Mouse (Mus musculus) heart, postnatal 10 days (tissue): ENCODE data around the gene Iqsec1. TPM values are rescaled to one million over a fixed set of nuclear protein-coding genes. Genes with fewer than 3 reads are reported as not detected.

Experiments used
- DNase-seq, 2 experiments: peaks; one replicate each; pipeline ENCODE4 v3.0.0; 2021
- intact Hi-C: fragments of 180-260 bp; cut with DNase I; formaldehyde crosslinking; loops from one replicate; pipeline ENCODE4 v1.15.1; 2025
- total RNA-seq, 2 experiments: library from RNA; stranded (reverse); gene quantifications; 2 replicates each; pipeline ENCODE4 v1.2.3; 2021

Gene Iqsec1
- total RNA-seq, 2 experiments from 2014 or later: 127 to 142 TPM

DNA sequence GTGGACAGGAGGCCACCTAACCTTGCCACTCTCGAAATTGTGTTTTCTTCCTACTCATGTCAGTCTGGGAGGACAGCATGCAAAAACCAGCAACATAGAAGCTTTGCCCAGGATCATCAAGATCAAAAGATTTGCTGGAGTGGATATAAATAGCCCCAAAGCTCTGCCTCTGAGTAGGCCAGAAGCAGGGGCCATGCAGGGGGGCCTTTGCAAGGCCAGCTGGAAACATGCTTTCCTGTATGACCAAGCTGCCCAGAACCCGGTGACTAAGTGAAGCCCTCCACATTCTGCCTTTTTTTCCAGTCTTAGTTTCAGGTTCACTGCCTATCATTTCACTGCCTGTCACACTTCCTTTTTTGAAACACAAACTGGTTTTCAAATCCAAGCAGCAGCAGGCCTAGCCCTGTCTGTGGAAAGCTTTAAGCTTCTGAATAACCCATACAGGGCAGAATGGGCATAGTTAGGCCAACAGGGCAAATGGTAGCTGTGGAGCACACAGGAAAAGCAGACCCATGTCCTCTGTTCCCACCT is 19.1 kb downstream of the Iqsec1 start:
- no peak for DNase-seq
- intact Hi-C loops: no loop called here

DNA sequence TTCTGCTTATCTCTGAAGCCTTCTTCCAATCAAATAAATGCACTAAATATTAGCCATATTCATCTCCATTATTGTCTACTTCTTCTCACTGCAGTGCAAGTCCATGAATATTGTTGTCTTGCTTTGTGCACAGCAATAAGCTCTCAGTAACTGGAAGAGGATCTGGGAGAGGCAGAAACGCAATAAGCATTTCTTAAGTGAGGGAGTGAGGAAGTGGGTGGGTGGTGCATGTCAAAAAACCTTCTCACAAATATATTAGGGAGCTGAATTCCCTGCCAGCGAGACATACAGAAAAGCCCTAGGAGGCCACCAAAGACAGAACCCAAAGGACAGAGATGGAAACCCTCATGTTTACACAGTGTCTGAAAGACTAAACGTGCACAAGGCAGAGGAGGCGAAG is 35.1 kb downstream of the Iqsec1 start:
- DNase-seq: no peak

DNA sequence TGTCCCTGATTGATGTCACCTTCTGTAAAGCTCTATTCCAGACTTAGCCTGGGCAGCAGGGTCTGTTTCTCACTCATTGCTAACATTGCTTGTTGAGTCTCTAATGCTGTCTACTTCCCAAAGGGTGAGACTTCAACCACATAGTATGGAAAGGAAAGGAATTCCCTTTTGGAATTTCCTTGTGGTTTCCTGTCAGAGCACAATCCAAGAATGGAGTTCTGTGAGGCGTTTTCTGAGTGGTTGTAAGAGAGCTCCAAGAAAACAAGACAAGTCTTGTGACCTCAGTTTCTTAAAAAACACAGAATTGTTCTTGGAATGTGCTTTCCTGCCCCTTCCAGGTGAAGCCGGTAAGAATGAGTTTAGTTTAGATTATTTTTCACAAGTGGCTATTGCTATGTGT is 37.5 kb downstream of the Iqsec1 start:
- DNase-seq: no peak
- intact Hi-C loops: no loop called here

More for the DNA sequence above, 35.1 kb downstream of the Iqsec1 start:
- intact Hi-C loops: no loop called here

DNA sequence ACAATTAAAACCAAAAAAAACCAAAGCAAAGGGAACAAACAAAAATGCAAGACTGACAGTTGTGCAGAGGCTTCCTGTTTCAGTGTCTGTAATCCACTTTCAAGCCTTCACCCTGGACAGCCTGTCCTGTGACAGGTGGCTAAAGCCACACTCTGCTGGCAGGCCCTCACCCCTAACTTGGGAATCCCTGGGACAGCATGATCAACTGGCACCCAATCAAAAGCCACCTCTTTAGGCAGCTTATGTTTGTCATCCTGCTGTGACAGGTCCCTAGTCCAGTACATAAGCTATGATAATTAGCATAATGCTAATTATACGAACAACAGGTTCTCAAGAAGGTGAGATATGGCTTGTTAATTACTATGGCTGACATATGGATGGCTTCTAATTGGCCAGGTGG is 40.4 kb downstream of the Iqsec1 start:
- no peak for DNase-seq
- intact Hi-C loops: no loop called here

DNA sequence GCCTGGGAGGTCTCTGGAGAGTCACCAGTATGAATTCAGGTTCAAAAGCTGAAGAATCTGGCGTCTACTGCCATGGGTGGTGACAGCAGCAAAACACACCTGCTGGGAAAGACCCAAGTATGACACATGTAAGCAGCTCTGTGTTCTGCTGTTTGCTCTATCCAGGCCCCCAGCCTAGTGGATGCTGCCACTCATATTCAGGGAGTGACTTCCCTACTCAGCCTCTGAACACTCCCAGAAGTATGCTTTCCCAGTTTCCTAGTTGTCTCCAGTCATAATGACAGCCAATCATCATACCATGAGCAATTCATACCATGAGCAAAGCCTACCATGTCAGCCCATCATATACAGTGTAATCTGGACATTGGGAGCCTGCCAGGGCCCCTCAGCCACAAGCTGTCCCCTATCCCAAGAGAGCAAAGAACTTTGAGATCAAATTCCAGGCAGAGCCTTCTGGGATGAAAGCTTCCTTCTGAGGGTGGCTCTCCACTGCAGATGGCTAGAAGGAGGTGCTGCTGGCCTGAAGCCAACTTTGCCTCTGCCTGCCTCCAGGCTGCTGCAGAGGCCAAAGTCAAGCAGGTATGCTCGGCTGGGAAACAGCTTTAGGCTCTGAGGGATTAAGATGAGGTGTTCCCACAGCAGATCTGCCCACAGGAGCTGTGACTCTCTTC is 42.8 kb downstream of the Iqsec1 start:
- intact Hi-C loops: no loop called here
- DNase-seq: no peak

DNA sequence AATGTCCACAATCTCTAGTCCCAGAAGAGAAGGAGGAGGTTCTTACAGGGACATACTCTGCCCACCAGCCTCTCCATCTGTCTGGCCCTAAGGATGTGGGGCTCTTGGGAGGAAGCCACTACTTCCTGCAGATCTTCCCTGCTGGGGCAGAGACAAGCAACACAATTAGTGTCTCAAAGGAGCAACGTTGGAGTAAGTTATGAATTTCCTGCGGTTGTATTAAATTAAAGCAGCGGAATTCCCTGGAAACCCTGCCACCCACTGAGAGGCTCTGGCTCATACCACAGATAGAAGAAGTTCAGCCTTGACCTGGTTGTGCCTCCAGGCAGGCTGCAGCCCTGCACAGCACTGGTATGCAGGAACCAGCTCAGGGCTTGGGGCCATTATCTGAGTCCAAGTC is 47.2 kb downstream of the Iqsec1 start:
- no peak for DNase-seq
- intact Hi-C loops: no loop called here

DNA sequence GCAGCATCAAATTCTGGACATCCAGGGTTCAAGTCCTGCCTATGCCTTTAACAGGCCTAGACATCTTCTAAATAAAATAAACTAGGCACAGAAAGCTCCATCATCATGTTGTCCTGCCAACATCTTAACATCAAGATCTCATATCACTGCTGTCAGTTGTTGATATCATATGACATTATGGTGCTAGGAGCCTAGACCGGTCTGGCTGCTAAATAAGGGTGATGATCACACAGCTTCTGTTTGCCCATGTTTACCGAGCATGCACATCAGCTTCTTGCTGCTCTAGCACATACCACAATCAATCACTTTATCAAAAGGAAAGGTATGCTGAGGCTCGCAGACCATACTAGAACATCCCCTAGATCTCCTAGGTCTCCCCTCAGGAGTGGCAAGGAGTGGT is 54.8 kb downstream of the Iqsec1 start:
- intact Hi-C loops: no loop called here
- DNase-seq: no peak

DNA sequence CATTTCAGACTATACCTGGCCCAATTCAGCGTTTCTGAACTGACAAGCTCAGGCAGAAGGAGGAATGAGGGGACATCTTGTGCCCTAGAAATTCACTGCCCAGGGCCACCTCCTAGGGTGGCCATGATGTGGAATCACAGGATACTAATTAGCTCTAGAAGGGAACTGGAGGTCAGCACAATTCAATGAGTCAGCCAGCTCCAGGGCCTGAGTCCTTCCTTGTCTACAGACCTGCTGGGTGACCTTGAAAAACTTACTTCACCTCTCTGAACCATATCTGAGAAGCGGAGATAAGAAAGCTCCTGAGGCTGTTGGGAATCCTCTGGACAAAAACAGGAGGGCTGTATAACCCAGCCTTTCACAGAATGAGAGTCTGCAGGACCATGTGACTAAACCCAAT is 59.7 kb downstream of the Iqsec1 start:
- intact Hi-C loops: no loop called here
- DNase-seq: no peak

DNA sequence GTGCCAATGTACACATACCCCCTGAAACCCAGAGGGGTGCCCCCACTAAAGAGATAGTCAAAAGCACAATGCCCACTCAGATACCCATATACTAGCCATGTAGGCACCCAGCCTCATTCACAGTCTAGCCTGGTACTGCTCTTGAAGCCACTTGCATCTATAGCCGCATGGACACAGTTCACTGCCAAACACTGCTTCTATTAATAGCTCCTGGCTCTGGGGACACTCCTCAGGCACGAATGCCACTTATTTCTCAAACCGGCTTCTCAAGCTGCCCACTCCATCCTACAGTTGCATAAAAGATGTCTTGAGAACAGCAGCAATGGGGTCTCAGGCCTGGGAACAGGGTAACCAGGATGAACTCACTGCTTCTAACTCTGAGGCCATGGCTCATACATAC is 63.0 kb downstream of the Iqsec1 start:
- intact Hi-C loops: no loop called here
- DNase-seq: peak; percentile 57 to 59

DNA sequence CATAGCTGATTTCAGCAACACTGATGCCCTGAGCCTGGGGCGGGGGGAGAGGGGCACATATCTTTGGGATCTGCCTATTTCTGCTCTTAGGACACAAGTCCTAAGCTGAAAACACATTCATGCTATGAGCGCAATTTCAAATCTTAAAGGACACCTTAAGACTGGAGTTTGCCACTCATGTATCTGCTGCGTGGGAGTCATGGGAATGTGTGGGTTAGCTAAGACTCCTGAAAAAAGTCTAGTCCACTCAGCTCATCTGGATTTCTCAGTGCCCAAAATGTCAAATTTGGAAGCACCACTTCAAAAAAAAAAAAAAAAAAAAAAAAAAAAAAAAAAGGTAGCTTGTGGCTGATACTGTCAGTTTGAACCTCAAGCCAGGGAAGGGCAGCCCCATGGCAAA is 63.7 kb downstream of the Iqsec1 start:
- intact Hi-C loops: no loop called here

DNA sequence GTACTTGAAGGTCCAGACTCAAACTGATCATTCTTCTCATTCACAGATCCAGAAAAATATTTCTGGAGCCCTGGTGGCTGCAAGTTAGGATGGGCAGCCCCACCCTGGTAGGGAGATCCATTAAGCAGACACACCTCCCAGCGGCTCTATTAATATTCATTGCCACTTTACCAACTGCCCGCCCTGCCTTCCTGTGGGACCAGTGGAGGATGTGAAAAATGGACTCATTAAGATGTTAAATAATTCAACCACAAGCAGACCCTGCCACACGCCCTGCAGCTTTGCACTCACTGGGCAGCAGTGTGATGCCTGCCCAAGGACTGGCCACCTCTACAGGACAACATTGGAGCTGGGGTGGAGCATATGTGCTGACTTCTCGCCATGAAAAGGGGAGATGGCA is 64.1 kb downstream of the Iqsec1 start:
- intact Hi-C loops: no loop called here
- DNase-seq: no peak

More for the DNA sequence above, 63.7 kb downstream of the Iqsec1 start:
- no peak for DNase-seq

DNA sequence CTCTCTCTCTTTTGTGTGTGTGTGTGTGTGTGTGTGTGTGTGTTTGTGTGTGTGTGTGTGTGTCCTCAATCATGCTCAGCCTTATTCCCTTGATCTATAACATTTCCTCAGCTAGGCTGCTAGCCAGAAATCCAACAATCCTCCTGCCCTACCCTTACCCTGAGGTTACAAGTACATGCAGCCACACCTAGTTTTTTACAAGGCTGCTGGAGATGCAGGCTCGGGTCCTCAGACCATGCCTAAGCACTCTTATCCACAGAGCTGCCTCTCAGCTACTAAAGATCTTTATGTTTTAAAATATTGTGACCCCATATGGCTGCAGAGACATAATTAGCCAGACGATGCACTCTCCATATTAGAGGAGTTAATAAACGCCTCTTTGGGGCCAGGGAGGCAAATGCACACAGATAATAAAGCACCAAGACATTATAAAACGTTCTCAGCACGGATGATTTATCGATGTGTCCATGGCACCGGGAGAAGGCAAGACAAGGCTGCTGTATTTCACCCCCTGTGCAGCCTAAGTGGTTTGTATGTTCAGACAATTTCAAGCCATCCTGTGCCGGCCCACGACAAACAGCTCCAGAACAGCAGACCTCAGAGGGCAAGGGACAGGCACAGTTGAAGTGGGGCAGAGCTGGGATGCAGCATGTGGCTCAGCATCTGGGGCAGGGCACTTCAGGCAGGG is 67.1 kb downstream of the Iqsec1 start:
- DNase-seq: no peak
- intact Hi-C loops: no loop called here

DNA sequence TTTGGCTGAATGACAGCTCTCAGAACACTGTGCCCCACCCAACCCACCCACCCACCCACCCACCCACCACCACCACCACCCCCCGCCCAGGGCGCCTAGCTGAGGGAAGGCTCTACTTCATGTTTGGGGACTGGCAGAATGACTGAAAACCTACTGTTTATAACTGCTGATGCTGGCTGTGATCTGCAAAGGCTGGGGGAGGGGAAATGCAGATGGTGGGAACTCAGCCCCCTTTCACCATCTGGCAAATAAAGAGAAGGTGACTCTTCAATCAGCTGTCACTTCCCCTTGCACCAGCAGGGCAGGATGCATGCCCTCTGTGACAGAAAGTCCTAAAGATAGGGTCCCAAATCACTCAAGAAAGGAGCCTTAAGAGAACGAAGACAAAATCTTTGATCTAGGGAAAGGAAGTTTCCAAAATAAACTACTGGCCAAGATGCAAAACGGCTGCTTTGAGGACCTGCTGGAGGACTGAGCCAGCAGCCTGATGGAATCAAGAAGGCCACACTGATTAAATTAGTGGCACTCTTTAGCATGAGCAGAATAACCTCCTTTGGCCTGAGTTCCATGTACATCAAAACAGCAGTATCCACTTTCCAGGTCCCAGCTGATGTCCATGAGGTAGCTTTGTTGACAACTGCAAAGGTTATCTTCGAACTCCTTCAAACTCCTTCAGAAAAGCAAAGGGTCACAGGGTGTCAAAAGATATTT is 67.8 kb downstream of the Iqsec1 start:
- DNase-seq: no peak
- intact Hi-C loops: no loop called here

DNA sequence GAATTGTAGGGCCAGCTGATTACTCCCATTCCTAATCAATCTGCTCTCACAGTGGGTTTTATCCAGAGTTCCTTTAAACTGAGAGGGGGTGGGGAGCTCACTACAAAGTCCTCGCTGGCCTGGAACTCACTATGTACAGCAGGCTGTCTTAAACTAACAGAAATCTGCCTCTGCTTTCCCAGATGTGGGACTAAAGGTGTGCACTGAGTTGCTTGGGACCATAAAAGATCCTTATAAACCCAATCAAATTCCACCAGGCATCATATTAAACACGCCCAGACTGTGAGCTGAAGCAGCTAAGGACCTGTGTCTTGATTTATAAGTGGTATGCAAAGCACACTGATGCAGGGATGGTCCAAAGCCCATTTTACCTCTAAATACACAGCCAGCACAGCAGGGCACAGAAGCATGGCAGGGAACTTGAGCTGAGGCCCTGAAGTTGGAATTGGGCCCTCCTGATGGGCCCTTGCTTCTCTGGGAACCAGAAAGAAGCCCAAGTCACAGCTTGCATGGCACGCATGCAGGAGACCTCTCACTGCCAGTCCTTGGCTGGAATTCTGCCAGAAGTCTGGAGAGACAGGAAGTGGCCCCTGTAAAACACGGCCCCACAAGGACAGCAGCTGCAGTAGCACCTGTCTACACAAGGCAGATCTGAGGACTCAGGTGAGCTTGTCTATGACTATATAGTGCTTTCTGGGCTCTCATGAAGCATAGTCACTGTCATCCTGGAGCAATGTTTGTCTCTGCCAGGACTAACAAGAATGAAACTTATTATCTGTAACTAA is 68.7 kb downstream of the Iqsec1 start:
- intact Hi-C loops: no loop called here
- no peak for DNase-seq

DNA sequence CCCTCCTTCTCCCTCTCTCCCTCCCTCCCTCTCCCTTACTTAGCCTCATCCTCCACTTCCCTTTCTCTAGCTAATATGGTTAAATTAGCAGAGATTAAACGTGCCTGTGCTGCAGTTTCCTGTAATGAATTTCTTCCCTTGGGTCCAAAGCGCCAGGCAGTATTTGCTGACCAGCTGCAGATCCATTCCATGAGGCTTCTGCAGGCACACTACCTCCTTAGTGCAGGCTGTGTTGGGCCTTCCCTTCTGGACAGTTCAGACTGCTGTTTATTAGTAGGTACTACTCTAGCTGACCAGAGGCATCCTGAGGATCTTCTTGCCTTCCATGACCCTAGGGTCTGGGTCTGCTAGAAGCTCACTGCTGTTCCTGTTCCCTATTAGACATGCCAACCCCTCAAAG is 72.9 kb downstream of the Iqsec1 start:
- no peak for DNase-seq
- intact Hi-C loops: no loop called here

DNA sequence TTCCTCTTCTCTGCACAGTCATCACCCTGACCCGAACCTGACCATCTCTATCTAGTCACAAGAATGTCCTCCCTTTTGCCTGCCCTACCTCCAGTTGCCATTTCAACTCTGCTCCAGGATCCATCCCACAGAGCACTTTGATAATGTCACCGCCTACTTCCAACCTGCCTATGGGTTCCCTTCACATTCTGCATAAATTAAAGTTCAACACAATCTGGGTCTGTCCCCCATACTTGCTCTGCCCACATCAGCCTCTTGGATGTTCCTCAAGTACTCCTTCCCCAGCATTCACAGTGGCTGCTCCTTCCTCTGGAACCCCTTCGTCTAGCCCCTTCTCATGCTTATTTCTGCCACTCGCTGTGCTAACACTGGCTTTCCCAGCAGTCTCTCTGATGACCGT is 74.7 kb downstream of the Iqsec1 start:
- intact Hi-C loops: no loop called here
- DNase-seq: no peak

DNA sequence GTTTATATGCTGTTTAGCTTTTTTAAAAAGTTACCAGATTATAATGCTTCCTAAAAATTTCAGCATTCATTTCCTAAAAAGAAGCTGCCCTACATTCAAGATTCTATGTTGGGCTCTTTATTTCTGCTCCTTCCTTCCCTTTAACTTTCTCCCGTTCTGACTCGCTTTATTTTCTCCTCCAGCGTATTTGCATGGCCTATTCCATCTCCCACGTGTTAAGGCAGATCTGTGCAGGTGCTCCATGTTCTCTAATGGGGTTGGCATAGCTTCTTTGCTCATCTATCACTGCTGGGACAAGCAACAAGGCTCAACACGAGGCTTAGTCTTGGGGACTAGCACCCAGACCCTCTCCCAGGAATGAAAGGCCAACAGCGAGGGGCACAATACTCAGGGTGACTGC is 75.7 kb downstream of the Iqsec1 start:
- no peak for DNase-seq
- intact Hi-C loops: no loop called here

DNA sequence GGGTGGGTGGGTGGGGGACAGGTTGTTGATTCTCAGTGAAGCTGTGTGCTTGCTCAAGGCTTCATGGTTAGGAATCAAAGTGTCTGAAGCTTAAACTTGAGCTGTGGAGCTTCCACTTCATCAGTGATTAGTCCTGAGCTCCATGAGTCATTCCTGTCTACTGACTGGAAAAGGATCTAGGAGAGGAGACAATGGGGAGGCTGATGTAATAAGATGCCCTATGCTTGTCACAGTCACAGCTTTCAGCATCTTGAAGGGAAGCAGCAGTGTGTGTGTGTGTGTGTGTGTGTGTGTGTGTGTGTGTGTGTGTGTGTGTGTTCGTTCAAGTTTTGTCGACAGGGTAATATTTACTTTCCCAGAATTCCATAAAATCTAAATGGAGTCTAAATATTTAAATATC is 84.3 kb downstream of the Iqsec1 start:
- intact Hi-C loops: no loop called here
- DNase-seq: no peak

DNA sequence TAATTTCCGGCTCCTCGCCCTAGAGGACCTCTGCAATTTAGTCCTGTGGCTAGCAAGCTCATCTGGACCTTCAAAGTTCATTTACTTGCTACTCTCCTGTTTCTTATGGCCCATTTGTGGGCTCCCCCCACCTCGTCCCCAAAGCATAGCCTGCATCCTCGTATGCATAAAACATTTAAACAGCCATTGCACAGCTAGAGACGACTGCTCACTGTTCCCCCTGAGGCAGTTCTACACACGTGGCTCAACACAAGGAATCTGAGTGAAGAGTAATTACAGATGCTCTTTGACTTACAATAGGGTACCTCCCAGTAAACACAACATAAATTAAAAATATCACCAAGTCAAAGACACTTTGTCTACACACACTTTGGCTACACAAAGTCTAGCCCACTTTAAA is 88.2 kb downstream of the Iqsec1 start:
- intact Hi-C loops: no loop called here
- DNase-seq: no peak

DNA sequence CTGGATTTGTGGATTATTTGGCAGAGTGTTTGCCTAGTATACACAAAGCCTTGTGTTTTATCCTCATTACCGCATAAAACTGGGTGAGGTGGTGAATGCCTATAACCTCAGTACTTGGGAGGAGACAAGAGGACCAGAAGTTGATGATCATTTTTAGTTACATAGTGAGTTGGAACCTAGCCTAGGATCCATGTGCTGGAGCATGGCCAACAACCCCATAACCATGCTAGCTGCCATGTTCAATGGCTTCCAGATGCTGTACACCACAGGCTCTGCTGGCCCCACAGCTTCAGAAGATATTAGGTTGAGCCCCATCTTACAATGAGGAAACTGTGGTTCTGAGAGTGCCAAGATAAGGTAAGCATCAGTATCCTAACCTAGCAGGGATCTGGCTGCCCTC is 89.2 kb downstream of the Iqsec1 start:
- DNase-seq: no peak
- intact Hi-C loops: no loop called here

DNA sequence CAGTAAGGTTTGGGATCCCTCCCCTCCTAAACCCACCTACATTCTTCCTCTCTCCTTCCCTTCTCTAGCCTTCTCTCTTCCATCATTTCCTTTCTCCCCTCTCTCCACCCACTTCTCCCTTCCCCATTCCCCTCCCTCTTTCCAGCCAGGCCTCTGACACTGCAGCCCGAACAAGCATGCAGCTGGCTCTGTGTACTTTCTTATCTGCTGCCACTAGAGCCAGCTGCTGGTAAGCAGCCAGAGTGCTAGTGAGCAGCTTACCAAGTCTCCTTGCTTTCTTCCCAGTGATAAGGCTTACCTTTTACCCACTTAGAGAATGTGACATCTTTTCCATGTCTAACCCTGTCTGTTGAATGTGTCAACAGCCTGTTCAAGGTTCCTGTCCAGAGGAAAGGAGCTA is 90.4 kb downstream of the Iqsec1 start:
- intact Hi-C loops: no loop called here
- DNase-seq: peak; percentile 49 to 51
